Mouse (Mus musculus) common myeloid progenitor, adult 5-6 weeks (primary cell): Measurements from ENCODE around the gene Tmem86a. TPM values are rescaled to one million over a fixed set of nuclear protein-coding genes. Genes with fewer than 3 reads are reported as not detected.
"Not testable (repeated sequence)": the region's sequence is repeated elsewhere in the genome, so short reads cannot be mapped to it uniquely, and the experiment has no call there.

Source experiments
- ATAC-seq: replicated peaks from 2 replicates; pipeline ENCODE4 v1.8.0; 2016; ENCODE audit warnings: low read depth, mild to moderate bottlenecking, moderate TSS enrichment, inconsistent platforms; ENCODE audit not compliant: poor library complexity, severe bottlenecking
- total RNA-seq: library from RNA; stranded (forward); fragments of 200-1000, 187-1606 nt; gene quantifications from 2 replicates; pipeline ENCODE4 v1.2.3, GENCODE M21; 2017

The Tmem86a gene
- total RNA-seq, 1 experiment from 2014 or later: 2.5 TPM

DNA sequence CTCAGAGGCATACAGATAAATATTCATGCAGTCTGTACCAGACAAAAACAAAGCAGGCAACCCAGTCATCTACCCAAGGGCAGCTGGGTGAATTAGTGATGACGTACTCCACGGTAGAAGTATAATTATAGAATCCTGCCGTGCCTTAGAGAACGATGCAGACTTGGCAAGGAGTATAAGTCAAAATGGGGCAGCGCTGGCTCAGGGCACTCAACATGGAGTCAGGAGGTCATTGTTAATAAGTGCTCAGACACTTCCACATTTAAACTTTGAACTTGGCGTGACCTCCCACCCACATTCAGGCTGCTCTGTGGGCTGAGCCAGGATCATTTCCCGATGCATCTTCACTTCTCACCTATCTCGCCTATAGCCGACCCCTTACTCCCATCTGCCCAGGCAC, 25.0 kb upstream of the Tmem86a start:
- ATAC-seq: no peak

DNA sequence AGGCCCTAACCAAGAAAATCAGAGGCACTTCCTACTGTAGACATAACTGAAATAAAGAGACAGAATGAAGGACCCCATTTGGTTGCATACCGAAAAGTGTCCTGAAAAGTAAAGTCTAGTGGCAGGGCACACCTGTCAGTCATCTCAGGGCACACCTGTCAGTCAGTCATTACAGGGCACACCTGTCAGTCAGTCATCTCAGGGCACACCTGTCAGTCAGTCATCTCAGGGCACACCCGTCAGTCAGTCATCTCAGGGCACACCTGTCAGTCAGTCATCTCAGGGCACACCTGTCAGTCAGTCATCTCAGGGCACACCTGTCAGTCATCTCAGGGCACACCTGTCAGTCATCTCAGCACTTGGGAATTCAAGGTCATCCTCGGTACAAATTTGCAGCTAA, 23.5 kb upstream of the Tmem86a start:
- ATAC-seq: not testable (repeated sequence)

DNA sequence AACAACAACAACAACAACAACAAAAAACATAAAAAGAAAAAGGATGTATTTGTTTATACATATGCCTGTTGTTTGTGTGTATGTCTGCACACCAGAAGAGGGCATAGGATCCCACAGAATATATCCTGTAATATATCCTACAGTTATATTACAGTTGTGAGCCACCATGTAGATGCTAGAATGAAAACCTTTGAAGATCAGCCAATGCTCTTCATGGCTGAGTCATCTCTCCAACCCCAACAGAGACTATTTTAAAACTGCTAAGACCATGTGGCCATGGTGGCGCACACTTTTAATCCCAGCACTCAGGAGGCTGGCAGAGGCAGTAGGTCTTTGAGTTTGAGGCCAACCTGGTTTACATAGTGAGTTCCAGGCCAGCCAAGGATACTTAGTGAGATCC, 22.9 kb upstream of the Tmem86a start:
- no peak for ATAC-seq

DNA sequence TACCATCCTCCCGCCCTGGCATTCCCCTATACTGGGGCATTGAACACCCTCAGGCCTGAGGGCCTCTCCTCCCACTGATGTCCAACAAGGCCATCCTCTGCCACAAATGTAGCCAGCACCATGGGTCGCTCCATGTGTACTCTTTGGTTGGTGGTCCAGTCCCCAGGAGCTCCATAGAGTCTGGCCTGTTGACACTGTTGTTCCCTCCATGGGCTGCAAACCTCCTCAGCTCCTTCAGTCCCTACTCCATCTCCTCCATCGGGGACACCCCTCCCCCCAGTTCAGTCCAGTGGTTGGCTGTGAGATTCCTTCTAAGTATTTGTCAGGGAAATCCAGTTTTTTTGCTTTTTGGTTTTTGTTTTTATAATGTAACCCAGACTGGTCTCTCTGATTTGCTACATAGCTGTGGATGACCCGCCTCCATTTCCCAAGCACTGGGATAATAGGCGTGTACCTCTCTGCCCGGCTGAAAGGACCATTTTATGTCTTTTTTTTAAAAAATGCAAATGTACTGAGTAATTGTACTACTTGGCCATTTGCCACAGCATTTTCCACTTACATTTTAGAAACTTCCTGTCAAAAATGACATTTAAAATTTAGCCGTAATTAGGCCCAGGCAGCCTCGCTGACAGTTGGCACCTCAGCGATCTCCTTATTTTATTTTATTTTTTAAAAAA, 19.7 kb upstream of the Tmem86a start:
- ATAC-seq: peak; percentile 36; the same call in 1 of the 2 replicates

DNA sequence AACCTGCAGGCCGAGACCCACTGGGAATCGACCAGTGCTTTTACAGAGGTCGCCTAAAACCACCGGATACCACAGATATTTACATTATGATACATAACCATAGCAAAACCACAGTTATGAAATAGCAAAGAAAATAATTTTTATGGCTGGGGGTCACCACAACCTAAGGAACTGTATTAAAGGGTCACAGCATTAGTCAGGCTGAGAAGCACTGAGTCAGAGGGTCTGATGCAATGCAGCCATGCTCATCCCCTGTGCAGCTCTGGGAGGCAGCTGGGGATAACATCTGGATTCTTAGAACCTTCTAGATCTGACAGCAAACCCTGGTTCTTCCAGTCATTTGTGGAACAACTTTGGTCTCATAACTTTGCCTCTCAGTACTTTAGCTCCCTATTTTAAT, 19.0 kb upstream of the Tmem86a start:
- peak; percentile 52 for ATAC-seq

DNA sequence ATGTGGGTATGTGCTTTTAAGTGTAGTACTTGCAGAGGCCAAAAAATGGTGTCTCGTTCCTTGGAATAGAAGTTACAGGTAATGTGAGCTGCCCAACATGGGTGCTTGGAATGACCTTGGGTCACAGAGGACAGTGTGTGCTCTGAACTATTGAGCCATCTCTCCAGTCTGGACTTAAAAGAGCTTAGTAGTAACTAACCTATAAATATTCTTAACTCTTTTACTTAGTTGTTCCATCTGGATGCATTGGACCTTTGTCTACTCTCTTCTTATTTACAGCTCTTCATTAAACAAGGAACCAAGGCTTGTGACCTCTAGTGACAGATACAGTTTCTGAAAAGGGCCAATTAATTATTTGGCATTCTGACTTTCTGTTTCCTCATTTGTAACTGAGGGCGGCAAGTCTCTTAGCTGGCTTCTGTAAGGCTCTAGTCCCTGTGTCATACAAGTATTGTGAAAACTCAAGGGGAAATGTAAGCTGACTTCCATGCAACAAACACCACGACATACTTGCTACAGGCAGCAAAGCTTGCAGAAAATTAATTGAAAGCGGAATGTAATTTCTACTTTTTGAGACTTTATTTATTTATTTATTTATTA, 15.5 kb upstream of the Tmem86a start:
- no peak for ATAC-seq

DNA sequence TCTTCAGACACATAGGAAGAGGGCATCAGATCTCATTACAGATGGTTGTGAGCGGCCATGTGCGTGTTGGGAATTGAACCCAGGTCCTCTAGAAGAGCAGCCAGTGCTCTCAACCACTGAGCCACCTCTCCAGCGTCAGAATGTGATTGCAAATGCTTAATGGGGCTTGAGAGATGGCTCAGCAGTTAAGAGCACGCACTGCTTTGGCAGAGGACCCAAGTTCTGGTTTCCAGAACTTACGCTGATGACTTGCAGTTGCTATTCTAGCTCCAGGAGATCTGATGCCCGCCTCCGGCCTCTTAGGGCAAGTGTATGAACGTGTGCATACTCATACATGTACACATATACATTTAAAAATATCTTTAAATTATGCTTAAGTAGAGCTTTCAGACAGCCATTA, 15.0 kb upstream of the Tmem86a start:
- ATAC-seq: no peak

DNA sequence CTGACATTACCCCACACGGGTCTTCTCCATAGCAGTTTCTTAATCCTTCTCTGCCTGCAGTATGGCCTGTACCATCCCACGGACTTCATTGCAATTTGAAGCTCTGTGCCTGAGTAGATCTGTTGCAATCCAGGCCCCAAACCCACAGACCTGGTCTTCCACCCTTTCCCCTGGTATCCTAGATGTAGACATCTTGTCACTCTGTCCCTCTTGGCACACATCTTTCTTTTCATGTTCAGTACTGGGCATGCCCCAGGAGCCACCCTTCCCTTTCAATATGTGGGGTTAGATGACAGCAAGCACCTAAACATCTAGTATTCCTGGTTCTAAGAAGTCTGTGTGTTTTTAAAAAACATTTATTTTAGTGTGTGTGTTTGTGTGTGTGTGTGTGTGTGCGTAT, 8.7 kb upstream of the Tmem86a start:
- no peak for ATAC-seq

DNA sequence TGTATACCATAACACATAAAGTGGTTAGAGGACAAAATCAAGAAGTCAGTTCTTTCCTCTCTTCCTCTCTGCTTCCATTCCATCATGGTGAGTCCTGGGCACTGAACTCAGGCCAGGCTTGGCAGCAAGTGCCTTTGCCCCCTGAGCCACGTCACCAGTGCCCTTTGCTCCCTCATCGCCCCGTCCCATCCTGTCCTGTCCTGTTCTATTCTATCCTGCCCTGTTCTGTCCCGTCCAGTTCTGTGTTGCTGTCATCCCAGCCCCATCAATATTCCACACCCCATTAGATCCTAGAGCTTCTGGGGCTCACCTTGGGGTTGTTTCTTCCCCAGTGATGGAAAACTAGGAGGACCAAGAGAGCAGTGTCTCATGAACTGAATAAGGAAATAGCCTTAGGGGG, 8.3 kb upstream of the Tmem86a start:
- no peak for ATAC-seq

DNA sequence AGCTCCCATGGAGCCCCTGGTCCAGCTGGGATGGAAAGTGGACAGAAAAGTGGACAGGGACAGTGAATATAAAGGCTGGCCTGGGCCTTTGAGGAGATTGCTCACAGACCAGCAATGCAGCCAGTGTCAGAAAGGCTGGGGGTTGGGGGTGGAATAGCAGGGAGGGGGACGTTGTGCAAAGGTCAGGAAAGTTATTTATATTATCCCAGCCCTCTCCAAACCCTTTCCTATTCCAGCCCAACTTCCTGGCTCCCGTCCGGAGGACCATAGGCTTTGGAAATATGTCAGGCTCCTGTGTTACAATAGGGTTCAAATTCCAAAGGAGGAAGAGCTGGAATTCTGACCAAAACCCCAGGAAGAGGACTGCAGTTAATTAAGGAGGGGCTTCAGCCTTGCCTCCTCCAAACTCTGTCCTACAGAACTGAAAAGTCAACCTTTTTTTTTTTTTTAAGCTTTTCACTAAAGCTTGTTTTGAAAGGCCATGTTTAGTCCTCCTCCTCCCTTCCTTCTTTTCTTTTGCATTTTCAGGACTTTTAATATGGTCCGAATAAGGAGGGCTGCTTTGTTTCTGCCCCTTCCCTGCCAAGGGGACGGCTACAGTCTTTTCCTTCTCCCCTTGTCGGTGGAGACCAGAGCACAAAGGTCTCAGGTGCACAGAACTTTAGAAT, 7.4 kb upstream of the Tmem86a start:
- ATAC-seq: no peak

DNA sequence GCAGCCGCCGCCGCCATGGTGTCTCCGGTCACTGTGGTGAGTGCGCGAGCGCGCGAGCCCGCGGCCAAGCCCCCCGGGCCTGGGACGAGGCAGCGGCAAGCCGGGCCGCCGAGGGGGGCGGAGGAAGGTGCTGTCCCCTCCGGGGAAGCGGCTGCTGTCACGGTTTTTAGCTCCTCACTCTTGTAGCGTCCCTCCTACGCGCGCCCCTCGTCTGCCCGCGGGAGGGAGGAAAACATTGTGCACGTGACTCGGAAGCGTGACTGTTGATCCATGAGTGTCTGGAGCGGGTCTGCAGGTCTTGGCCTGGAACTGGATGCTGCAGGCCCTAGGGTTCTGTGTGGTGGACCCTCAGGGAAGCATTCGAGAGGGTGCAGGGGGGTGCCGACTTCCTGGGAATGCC, 365 bp downstream of the Tmem86a start:
- ATAC-seq: peak; percentile 2; the same call in 1 of the 2 replicates

DNA sequence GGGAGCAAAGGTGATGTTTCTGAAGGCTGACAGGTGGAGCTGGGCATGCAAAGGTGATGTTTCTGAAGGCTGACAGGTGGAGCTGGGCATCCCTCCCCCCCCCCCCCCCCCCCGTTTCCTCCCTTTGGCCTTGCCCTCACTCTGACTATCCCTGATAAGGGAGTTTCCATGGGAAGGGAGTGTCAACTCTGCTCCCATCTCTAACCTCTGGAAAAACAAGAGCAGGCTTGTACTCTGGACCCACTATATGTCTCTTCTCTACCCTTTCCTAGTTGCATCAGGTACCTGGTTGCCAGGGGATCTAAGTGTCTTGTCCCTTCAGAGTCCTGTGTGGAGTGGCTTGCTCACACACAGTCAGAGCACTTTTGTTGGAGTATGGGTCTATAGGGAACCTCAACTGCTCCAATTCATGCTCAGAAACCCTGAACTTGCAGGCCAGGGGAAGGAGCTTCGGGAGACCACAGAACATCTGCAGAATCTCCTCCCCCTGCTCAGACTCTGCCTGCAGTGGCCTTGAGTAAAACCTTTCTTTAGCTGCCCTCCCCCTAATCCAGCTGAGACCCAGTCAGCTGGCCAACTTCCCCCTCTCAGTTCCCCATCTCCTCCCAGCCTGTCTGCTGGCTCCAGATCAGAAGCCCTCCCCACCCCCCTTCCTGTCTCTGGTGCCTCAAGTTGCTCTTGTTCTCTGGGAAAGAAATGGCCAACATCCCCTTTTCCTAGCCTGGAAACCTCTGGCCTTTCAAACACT, 1.2 kb downstream of the Tmem86a start:
- ATAC-seq: peak; percentile 62

DNA sequence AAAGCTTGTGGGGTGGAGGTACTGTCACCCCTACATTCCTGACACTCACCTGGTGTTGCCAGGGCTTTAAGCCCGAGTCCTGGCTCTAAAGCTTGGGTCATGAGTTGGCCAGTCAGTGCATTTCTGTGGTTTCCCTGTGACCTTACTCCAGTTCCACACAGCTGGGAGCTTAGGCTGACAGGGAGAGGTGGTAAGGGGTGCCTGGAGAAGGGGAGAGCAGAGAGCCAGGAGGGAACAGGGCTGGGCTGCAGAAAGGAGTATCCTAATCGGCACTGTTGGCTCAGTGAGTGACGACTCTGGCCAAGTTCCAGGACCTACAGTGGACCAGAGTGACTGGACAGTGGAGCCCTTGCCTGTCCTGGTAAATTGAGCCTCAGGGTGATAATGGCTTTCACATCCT, 1.9 kb downstream of the Tmem86a start:
- ATAC-seq: no peak

DNA sequence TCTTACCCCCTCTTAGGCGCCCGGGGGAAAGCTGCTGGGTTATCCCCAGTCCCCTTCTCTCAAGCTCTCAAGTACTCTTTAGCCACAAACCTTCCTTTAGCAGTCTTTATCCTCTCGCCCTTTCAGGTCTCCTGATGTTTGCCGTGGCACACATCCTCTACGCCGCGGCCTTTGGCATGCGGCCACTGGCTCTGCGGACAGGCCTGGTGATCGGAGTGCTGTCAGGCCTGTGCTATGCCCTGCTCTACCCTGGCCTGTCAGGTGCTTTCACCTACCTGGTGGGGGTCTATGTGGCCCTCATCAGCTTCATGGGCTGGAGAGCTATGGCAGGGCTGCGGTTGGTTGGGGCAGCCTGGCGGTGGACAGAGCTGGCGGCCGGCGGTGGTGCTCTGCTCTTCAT, 2.9 kb downstream of the Tmem86a start:
- no peak for ATAC-seq

DNA sequence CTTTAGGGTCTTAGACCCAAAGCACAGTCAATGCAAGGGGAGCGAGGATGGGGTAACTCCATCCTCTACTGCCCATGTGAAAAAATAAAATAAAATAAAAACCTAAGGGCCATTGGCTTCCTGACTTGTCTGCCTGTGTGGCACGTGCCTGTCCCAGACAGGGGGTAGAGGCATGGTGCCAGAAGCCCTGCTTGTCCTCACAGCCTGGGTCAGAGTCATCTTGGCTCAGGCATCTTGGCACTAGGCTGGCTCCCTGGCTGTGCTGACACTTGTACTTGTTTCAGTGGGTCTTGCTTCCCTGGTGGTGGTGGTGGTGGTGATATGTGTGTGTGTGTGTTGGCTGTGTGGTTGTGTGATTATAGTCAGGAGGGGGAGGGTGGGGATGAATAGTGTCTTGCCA, 4.3 kb downstream of the Tmem86a start:
- ATAC-seq: no peak

DNA sequence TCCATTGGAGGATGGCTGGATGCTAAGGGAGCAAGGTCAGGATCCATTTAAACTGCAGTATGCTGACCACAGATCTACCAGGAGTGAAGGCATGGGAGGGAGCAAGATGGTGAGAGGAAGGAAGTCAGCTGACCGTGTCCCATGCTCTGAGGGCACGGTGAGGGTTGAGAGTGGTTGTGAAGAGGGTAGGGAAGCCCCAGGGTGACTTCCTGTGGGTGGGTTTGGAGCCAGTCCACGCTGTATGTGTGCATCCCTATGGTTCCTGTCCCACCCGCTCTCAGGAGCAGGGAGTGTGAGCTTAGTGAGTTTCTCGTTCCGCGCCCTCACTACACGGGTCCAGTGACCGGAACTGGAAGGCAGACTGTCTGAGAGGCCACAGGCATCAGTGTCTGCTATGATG, 5.3 kb downstream of the Tmem86a start:
- ATAC-seq: peak; percentile 55

DNA sequence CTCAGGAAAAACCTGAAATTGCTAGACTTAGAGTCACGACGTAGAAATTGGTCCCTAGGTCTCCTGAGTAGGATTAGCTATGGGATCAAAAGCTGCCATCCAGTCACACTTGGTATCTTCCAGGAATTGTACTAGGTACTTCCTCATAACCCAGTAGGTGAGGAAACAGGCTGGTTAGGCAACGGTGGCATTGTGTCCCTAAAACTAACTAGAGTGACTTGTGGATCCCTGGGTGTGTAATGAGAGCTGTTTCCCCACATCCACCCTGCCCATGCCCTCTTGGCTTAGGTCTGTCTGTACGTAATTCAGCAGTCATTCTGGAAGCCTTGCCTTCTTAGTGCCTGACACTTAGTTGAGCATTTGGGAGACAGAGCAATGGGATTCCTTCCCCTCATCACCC, 5.9 kb downstream of the Tmem86a start:
- ATAC-seq: no peak

DNA sequence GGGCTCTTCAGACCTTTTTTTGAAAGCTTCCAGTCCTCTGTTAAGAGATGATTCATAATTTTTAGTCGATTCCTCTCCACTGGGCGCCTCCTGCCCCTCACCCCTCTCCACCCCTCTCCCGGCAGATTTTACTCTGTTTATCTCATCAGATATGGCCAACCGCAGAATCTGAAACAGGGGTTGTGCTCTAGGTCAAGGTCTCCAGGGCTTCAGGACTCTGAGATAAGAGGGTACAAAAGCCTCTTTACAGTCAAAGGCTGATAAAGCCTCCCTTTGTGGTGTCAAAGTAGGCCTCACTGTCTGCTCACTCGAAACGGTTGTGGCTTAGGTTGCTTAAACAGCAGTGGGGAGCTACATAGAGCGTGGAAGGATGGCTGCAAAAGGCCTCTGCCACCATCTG, 8.9 kb downstream of the Tmem86a start:
- ATAC-seq: peak; percentile 33; the same call in 1 of the 2 replicates

DNA sequence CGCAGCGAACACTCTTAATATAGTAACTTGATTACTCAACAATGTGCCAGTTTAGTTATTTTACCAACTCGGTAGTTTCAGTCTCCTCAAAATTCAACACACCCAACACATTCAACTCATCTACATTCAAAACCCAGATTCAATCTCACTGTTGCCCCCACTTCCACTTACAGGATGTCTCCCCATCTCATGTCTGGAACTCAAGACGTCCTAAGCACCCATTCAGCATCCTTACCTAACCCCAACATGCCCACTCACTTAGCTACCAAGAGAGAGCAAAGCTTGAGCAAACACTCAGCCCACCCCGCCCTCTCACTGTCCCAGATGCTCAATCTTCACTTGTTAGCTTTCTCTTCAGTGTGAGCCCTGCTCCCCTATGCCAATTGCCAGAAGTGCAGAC, 11.2 kb downstream of the Tmem86a start:
- no peak for ATAC-seq

DNA sequence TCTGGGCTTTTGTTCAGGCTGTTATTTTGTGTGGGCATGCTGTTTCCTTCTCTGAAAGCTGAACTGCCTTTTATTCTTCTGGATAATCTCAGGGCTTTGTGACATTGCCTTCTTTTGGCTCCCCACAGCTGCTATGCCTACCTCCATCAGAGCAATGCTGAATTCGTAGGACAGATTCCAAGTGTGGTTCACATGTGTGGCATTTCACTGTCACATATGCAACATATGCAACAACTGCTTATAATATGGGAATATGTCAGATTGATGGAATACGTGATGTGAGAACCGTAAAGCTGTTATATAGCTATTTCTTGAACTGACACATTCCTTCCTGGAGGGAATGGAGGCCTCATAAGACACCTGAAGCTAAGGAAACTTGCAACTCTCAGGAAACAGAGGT, 16.5 kb downstream of the Tmem86a start:
- no peak for ATAC-seq

DNA sequence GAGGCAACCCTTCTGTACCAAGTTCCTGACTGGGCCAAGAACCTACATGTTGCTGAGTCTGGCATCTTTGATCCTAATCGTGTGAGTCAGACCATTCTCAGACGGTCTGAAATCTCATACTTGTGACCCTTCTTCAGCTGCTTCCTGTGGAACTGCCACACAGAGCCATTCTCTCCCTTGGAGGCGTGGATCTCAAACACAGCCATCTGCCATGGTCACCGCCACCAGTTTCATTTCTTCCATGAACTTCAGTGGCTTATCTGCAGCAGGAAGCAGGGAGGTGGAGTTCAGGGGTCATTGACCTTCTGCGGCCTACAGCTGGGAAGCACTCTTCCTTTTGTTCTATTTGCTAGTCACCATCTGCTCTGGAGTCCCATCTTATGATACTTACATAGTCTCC, 17.5 kb downstream of the Tmem86a start:
- peak; percentile 68 for ATAC-seq
